Mouse (Mus musculus): ENCODE data around the gene Ppp1r3a. TPM values are rescaled to one million over a fixed set of nuclear protein-coding genes. Genes with fewer than 3 reads are reported as not detected.

The Ppp1r3a gene
- total RNA-seq, 2 experiments from 2014 or later = 130 to 146 TPM

Other genes starting within 250 kb of the Ppp1r3a start
- gene Foxp2, start 146.1 kb upstream of the Ppp1r3a start, total RNA-seq (2021) = 1 to 10 TPM; 1.2 to 1.4 TPM